Mouse (Mus musculus): ENCODE results near the gene Phb2.
A peak's percentile ranks its signal among the peaks of the same experiment; 100 is the strongest.
"Not testable (repeated sequence)": the region's sequence is repeated elsewhere in the genome, so short reads cannot be mapped to it uniquely, and the experiment has no call there.

The Phb2 gene

GRCm38 (mm10) chr6:124711824-124712782, at the start of gene Phb2, which contains the start of gene Emg1:
TSS of gene Phb2 (plus strand) at chr6:124712336.
TSS of gene Emg1 (minus strand) at chr6:124712178.
- DNase-seq (ENCODE audit: low read depth, low spot score): peak; percentile 99

GRCm38 (mm10) chr6:124662477-124663423, 49.4 kb upstream of the Phb2 start, which contains the start of gene Lpcat3:
TSS of gene Lpcat3 (plus strand) at chr6:124663027.
- DNase-seq (ENCODE audit: low read depth, low spot score): peak; percentile 100

- peak; percentile 20 for DNase-seq (ENCODE audit: low read depth, low spot score)
Measured at GRCm38 (mm10) chr6:124663424-124663795, 48.7 kb upstream of the Phb2 start.

GRCm38 (mm10) chr6:124664256-124664655, 47.9 kb upstream of the Phb2 start:
- DNase-seq (ENCODE audit: low read depth, low spot score): no peak

- DNase-seq (ENCODE audit: low read depth, low spot score): no peak
Measured at GRCm38 (mm10) chr6:124665011-124665410, 47.1 kb upstream of the Phb2 start.

- no peak for DNase-seq (ENCODE audit: low read depth, low spot score)
Measured at GRCm38 (mm10) chr6:124669234-124669859, 42.8 kb upstream of the Phb2 start.

- DNase-seq (ENCODE audit: low read depth, low spot score): no peak
Measured at GRCm38 (mm10) chr6:124670281-124670900, 41.7 kb upstream of the Phb2 start.

GRCm38 (mm10) chr6:124672100-124672499, 40.0 kb upstream of the Phb2 start:
- DNase-seq (ENCODE audit: low read depth, low spot score): no peak

- DNase-seq (ENCODE audit: low read depth, low spot score): no peak
Measured at GRCm38 (mm10) chr6:124673619-124674018, 38.5 kb upstream of the Phb2 start.

GRCm38 (mm10) chr6:124674591-124674990, 37.5 kb upstream of the Phb2 start:
- no peak for DNase-seq (ENCODE audit: low read depth, low spot score)

GRCm38 (mm10) chr6:124676171-124676570, 36.0 kb upstream of the Phb2 start:
- no peak for DNase-seq (ENCODE audit: low read depth, low spot score)

- no peak for DNase-seq (ENCODE audit: low read depth, low spot score)
Measured at GRCm38 (mm10) chr6:124678769-124679168, 33.4 kb upstream of the Phb2 start.

- DNase-seq (ENCODE audit: low read depth, low spot score): no peak
Measured at GRCm38 (mm10) chr6:124679486-124679885, 32.6 kb upstream of the Phb2 start.

GRCm38 (mm10) chr6:124682291-124682690, 29.8 kb upstream of the Phb2 start:
- not testable (repeated sequence) for DNase-seq (ENCODE audit: low read depth, low spot score)

GRCm38 (mm10) chr6:124683591-124684417, 28.3 kb upstream of the Phb2 start:
- no peak for DNase-seq (ENCODE audit: low read depth, low spot score)

- no peak for DNase-seq (ENCODE audit: low read depth, low spot score)
Measured at GRCm38 (mm10) chr6:124685606-124686386, 26.3 kb upstream of the Phb2 start.

GRCm38 (mm10) chr6:124686644-124687043, 25.5 kb upstream of the Phb2 start:
- not testable (repeated sequence) for DNase-seq (ENCODE audit: low read depth, low spot score)

GRCm38 (mm10) chr6:124688151-124688758, 23.9 kb upstream of the Phb2 start:
- DNase-seq (ENCODE audit: low read depth, low spot score): no peak

- DNase-seq (ENCODE audit: low read depth, low spot score): no peak
Measured at GRCm38 (mm10) chr6:124689011-124689410, 23.1 kb upstream of the Phb2 start.
